Mouse (Mus musculus) naive thymus-derived CD4-positive, alpha-beta T cell, adult 2 months (primary cell): Measurements from ENCODE around the gene Itpk1.

Experiments used
- DNase-seq: peaks from one replicate; pipeline ENCODE4 v3.0.0-alpha.2; 2011; ENCODE audit warnings: low read depth

Gene Itpk1

DNA sequence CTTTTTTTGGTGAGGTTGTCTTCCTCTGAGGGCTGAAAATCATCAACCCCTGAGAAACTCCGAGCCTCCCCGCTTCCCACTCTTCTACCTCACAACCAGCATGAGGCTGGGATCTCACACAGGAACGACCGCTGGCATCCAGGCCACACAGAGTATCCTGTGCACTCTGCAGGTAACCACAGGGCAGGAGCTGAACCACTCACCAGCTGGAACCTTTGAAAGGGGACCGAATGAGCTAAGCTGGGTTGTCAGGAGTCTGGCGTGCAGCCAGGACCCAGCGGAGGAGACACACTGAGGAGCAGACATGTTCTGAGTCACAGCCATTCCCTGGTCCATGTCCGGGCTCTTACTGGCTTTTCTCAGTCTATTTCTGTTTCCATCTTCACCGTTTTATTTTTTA is 111.0 kb downstream of the Itpk1 start:
- no peak for DNase-seq

DNA sequence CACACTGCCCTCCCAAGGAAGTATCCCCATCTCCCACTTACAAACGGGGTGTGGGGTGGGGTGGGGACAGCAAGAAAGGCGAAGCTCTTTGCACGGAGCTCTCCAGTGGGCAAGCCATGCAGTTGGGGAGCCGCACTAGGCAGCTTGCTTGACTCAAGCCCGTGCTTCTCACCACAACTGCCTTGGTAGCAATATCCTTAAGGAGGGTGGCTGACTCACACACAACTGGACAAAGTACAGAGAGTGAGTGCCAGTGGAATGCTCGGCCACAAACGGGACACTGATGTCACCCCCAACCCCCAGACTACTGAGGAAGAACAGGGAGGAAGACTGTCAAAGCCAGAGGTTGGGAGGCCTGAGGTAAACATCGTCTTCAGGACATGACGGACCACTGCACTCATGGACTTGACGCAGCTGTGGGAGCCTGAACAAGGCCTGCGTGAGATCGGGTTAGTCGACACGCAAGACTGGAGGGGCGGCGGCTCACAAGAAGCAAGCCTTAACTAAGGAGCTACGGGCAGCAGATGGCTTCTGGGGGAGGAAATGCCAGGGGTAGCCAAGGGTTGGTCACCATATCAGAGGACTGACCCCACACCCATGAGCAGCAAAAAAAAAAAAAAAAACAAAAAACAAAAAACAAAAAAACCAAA is 113.9 kb downstream of the Itpk1 start:
- no peak for DNase-seq

DNA sequence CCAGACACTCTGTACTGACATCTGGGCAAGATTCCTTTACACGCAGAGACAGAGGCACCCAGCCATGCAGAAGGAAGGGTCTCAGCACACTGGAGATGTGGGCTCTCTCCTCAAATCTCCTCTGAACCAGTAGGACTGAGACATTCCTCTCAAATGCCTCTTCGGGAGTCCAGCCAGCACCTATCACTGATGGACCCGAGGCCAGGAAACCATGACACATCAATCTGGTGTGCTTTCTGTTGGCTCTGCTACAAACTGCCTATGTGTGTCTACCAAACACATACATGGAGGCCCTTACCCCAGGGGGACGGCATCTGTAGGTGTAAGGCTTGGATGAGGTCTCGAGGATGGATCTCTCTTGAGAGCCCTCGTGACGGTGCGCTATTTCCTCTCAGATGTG is 117.6 kb downstream of the Itpk1 start:
- no peak for DNase-seq

- DNase-seq: no peak
Measured at GRCm38 (mm10) chr12:102586286-102586881, 118.3 kb downstream of the Itpk1 start.

GRCm38 (mm10) chr12:102585390-102585789 is 119.3 kb downstream of the Itpk1 start:
- no peak for DNase-seq

- no peak for DNase-seq
Measured at GRCm38 (mm10) chr12:102582441-102582840, 122.3 kb downstream of the Itpk1 start.

DNA sequence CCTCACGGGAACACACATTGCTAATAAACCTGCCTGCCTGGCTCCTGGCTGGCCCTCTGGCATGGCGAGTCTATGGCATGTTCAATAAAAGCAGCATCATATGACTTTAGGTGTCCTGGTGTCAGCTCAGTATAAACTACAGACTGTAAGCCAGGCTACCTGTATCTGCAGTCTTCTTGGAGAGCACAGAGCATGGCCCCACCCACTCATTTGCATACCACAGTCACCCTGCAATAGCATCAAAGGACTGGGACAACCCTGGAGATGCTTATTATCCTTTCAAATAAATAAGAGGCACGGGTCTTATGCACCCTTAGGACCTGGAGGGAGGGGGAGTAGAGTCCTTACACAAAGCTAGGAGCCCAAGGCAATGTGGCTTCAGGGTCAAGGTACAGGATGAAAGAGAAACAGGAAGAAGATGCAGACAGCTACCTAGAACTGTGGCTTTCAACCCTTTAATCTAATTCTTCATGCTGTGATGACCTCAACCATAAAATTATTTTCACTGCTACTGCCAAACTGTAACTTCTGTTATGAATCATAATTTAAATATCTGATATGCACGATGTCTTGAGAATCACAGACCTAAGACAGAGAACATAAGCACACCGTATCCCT is 123.0 kb downstream of the Itpk1 start:
- DNase-seq: peak; percentile 37

DNA sequence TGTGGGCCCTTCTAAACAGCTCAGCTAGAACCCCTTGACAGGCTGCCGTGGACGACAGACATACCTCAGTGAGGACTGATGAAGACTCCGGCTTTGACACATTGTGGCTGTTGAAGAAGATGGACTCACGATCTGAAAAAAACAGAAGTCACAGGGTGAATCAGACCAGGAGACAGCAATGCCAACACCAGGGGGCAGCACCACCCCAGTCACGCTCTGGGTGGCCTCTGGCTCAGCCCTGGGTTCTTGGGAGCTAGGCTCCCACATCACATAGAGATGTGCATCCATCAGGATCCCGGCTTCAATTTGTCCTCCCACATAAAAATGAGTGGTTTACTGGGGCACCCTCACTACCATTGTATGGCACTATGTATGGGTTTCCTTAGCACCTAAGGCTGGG is 125.7 kb downstream of the Itpk1 start:
- DNase-seq: peak; percentile 79

- DNase-seq: no peak
Measured at GRCm38 (mm10) chr12:102576659-102577398, 127.9 kb downstream of the Itpk1 start.

DNA sequence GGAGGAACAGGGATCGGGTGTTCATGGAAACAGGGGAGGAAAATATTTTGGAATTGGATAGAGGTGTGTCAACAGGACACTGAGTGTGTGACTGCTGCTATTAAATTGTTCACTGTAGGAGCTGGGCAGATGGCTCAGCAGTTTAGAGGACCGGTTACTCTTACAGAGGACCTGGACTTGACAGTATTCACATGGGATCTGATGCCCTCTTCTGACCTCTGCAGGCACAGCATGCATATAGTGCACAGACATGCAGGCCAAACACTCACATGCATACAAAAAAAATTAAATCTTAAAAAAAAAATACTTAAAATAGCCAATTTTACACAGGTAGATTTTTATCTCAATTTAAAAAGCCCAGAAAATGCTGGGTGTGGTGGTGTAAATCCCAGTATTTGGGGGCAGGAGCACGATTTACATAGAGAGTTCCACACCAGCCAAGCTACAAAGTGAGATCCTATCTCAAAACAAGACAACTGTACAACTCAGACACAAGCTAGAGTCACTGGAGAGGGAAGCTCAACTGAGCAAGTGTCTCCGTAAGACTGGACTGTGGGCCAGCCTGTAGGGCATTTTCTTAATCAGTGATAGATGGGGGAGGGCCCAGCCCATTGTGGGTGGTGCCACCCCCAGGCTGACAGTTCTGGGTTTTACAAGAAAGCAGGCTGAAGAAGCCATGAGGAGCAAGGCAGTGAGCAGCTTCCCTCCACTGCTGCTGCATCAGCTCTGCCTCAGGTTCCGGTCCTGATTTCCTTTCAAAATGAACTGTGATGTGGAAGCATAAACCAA is 129.0 kb downstream of the Itpk1 start:
- no peak for DNase-seq

DNA sequence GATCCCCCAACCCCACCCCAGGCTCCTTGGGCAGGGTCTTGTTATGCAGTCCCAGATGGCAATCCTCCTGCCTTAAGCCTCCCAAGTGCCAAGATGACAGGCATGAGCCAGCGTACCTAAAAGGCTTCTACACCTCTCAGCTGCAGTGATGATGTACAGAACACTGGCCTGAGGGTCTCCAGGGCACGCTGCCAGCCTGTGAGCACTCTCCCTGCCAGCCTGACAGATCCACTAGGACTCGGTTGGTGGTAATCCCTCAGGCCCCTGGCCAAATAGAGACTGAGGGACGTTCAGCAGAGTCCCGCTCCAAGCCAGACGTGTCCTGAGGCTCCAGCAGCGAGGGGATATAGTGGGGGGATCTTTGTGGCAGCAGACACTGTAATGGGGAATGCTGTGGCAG is 131.7 kb downstream of the Itpk1 start:
- no peak for DNase-seq

DNA sequence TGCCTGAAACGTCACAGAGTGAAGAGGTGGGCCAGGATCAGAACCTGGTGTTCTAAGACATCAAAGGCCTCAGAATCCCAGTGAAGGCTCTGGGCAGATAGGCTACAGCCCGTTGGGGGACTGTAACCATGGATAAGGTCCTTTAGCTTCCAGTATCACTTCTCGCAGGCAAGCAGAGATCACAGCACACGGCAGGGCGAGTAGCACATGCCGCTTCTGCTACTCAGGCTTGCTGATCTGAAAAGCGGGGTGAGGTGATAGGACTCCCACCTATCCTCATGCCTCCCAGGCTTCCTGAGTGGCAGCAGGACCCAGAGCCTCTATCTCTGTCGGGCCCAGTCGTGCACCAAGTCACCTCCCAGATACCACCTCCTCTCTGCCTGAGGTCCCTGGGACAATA is 133.1 kb downstream of the Itpk1 start:
- no peak for DNase-seq

DNA sequence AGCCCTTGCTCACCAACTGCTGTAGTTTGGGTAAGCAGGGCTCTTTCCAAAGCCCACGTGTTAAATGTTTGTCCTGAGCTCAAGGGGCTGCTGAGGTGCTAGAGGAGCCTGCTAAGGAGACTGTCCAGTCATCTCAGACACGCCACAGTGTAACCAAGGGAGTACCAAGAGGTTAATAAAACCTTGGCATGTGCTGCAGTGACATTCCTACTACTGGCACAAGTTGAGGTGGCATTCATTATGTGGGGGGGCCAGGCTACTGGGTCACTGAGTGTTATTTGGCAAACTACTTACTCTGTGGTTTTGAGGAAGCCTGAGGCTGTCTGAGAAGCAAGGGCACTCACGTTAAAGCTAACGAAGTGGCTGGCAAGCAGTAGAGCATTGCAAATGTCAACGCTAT is 134.0 kb downstream of the Itpk1 start:
- DNase-seq: no peak

DNA sequence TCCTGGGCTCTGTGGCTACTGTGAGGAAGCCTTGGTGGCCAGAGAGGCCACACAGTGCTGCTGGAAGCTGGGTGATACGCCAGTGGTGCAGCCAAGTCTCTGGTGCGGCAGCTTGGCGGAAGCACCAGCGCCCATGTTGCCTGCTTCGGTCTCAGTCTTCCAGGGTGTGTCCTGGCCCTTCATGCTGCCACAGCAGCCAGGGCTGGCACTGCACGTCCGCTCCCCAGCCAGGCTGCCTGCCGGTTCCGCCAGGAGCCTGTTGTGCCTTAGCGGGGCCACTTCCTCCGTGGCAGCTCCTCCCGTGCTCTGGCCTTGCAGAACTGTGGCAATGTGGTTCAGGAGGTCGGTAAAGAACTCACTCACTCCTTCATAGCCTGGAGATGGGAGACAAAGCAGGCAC is 134.6 kb downstream of the Itpk1 start:
- DNase-seq: no peak

GRCm38 (mm10) chr12:102568219-102568618 is 136.5 kb downstream of the Itpk1 start:
- no peak for DNase-seq

- no peak for DNase-seq
Measured at GRCm38 (mm10) chr12:102566951-102567350, 137.8 kb downstream of the Itpk1 start.

DNA sequence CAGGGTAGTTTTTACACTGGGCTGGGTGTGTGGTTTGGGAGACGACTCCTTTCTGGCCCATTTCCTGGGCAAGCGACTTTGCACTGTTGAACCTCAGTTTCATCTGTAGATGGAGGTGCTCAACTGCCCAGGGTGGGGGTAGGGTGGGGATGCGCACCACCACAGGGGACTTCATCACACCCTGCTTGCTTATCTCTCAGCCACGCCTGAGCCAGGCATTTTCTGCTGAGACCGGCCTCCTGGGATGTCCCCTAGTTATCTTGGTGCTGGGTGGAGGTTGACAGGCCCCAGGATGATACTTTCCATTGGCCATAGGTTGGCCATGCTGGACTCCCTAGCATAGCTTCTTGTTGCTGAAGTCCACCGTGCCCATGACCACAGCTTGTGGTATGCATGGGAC is 139.6 kb downstream of the Itpk1 start:
- DNase-seq: no peak

GRCm38 (mm10) chr12:102557372-102557771 is 147.4 kb downstream of the Itpk1 start:
- no peak for DNase-seq

DNA sequence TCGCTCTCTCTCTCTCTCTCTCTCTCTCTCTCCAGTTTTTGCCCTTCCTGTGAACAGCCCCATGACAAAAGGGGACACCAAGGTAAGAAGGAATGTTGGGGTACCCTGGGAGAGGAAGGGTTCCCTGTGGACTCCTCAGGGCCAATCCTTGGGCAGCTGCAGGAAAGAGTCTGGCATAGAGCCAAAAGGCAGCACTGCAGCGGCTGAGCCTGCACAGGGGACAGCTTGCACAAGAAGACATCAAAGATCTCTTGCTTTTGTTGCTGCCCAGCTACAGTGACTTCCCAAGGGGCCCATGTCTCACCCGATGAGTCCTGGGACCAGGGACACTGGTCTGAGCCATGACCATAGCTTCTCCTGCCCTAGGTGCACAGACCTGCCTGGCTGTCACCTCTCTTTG is 148.9 kb downstream of the Itpk1 start:
- DNase-seq: no peak

- peak; percentile 31 for DNase-seq
Measured at GRCm38 (mm10) chr12:102554721-102555516, 149.8 kb downstream of the Itpk1 start, which contains the start of gene Chga. TSS of gene Chga (plus strand) at chr12:102554969.

DNA sequence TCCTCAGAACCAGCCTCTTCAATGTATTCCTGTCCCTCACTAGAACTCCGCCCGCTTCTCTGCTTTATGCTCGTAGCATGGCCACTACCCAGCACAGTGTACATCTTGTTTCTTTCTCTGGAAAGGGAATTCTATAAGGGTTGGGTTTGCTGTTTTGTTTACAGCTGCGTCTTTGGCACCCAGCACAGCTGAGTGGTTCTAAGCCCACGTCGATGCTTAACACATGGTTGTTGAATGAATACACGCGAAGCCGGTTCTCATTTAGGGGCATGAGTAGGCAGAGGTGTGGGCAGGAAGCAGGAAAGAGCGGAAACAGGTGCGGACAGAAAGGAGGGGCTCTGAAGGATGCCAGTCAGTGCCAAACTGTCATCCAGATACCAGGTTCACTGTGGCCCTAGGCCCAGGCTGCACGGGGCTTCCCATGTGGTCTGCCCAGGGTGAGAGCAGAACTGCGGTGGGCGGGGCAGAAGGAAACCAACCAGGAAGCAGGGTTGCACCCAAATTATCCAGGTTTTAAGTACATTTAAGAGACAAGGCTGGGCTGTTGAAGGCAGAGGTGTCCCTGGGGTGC is 150.9 kb downstream of the Itpk1 start:
- no peak for DNase-seq
